Mouse (Mus musculus): ENCODE data around the gene Ctbp2. TPM values are rescaled to one million over a fixed set of nuclear protein-coding genes. Genes with fewer than 3 reads are reported as not detected.

Gene Ctbp2
- total RNA-seq, 2 experiments from 2014 or later: 33.8 to 40.9 TPM

Other genes with a start within 250 kb of the Ctbp2 start
- 10 to 100 TPM; 35.2 to 39.0 TPM for gene Zranb1, start 193.2 kb downstream of the Ctbp2 start, total RNA-seq (2021)
- 1 to 10 TPM; 3.0 to 6.1 TPM for gene Fgfr2, start 1.0 kb downstream of the Ctbp2 start, total RNA-seq (2021)